Mouse (Mus musculus) embryonic fibroblast, embryonic 13.5 days (primary cell): ENCODE measurements around the gene Gria4.

Source experiments
- CTCF ChIP-seq: IDR thresholded peaks from 2 replicates; pipeline ENCODE4 v1.5.1; 2011; ENCODE audit warnings: mild to moderate bottlenecking, control low read depth, low read length, moderate library complexity, borderline replicate concordance; ENCODE audit not compliant: insufficient read depth
- POLR2A ChIP-seq: IDR thresholded peaks from 2 replicates; pipeline ENCODE4 v1.6.1; 2011; ENCODE audit warnings: low read depth, mild to moderate bottlenecking, control low read depth, low read length, moderate library complexity

- TF ChIP-seq POLR2A (no peak), CTCF (peak; percentile 42; the same call in 1 of the 2 replicates)
Measured at GRCm38 (mm10) chr9:4442908-4443307, 353.1 kb downstream of the Gria4 start.
